Mouse (Mus musculus) NIH3T3 (cell line): Measurements from ENCODE around the gene Zyg11a.

Experiments
- DNase-seq: peaks from one replicate; pipeline ENCODE4 v3.0.0-alpha.2; 2012; ENCODE audit warnings: low read depth

The Zyg11a gene

GRCm38 (mm10) chr4:108144880-108145279, 73.0 kb downstream of the Zyg11a start, which contains the start of gene Scp2:
Gene Scp2, minus strand, starts transcription at chr4:108144998.
- no peak for DNase-seq

- DNase-seq = no peak
Measured at GRCm38 (mm10) chr4:108143778-108144177, 74.1 kb downstream of the Zyg11a start.

- DNase-seq = peak; percentile 52
Measured at GRCm38 (mm10) chr4:108143178-108143577, 74.7 kb downstream of the Zyg11a start.

GRCm38 (mm10) chr4:108136938-108137337, 80.9 kb downstream of the Zyg11a start:
- DNase-seq = no peak
